ENCODE assay signal across 7 mouse cellular contexts in genomic region chr15:79932323-79932987, GRCm38 (mm10). TPM values are rescaled to one million over a fixed set of nuclear protein-coding genes. Genes with fewer than 3 reads are reported as not detected.
DNase-seq lines count a peak whose midpoint lies in the region; ATAC-seq lines count a peak whose summit lies in the region.

No protein-coding gene starts in this region.

- no peaks in the 10 kb centered on the region for H3K36me3 ChIP-seq in embryonic facial prominence, embryonic 13.5 days
- no peaks in the 10 kb centered on the region for H3K36me3 ChIP-seq in limb, embryonic 13.5 days
- H3K36me3 ChIP-seq in midbrain, embryonic 15.5 days (replicated peaks), result no peaks in the 10 kb centered on the region

- H3K27ac ChIP-seq in embryonic facial prominence, embryonic 13.5 days, result peak overlapping the region; percentile 16; the same call in 1 of the 2 replicates
- no peak overlapping the region for H3K27ac ChIP-seq in limb, embryonic 13.5 days
- no peak overlapping the region for H3K27ac ChIP-seq in midbrain, embryonic 15.5 days

- WGBS in embryonic facial prominence, embryonic 13.5 days, result under 1% methylated on average over 46 of the region's 62 CpGs
- WGBS in limb, embryonic 13.5 days, result under 1% methylated on average over 58 of the region's 62 CpGs
- WGBS in midbrain, embryonic 15.5 days, result under 1% methylated on average over 54 of the region's 62 CpGs

- H3K9ac ChIP-seq in embryonic facial prominence, embryonic 13.5 days, result peak overlapping the region; percentile 73
- H3K9ac ChIP-seq in limb, embryonic 13.5 days, result peak overlapping the region; percentile 70
- H3K9ac ChIP-seq in midbrain, embryonic 15.5 days, result peak overlapping the region; percentile 45

- H3K4me2 ChIP-seq in embryonic facial prominence, embryonic 13.5 days, result peak overlapping the region; percentile 90
- H3K4me2 ChIP-seq in limb, embryonic 13.5 days (replicated peaks), result peak overlapping the region; percentile 87
- peak overlapping the region; percentile 53 for H3K4me2 ChIP-seq in midbrain, embryonic 15.5 days

- no peaks in the 10 kb centered on the region for H3K9me3 ChIP-seq in embryonic facial prominence, embryonic 13.5 days
- no peaks in the 10 kb centered on the region for H3K9me3 ChIP-seq in limb, embryonic 13.5 days
- H3K9me3 ChIP-seq in midbrain, embryonic 15.5 days, result no peaks in the 10 kb centered on the region

- H3K27me3 ChIP-seq in embryonic facial prominence, embryonic 13.5 days, result peaks cover 42% of the 10 kb centered on the region
- peaks cover 52% of the 10 kb centered on the region for H3K27me3 ChIP-seq in limb, embryonic 13.5 days
- H3K27me3 ChIP-seq in midbrain, embryonic 15.5 days (replicated peaks), result peaks cover 7% of the 10 kb centered on the region; the same call in 1 of the 2 replicates

- peak overlapping the region; percentile 67 for H3K4me3 ChIP-seq in embryonic facial prominence, embryonic 13.5 days
- H3K4me3 ChIP-seq in limb, embryonic 13.5 days, result peak overlapping the region; percentile 69
- peak overlapping the region; percentile 48 for H3K4me3 ChIP-seq in midbrain, embryonic 15.5 days

- peak; percentile 49 for ATAC-seq in embryonic facial prominence, embryonic 13.5 days (ENCODE audit: insufficient number of reproducible peaks, insufficient read depth, low FRiP score, low TSS enrichment, low read depth)
- peak; percentile 33; the same call in 1 of the 2 replicates for ATAC-seq in limb, embryonic 13.5 days (ENCODE audit: low FRiP score, low read depth)
- ATAC-seq in midbrain, embryonic 15.5 days (replicated peaks), result peak; percentile 64

- DNase-seq in adrenal gland, postnatal 36 days, result peak; percentile 95 to 97
- DNase-seq in heart, adult 8-10 months (ENCODE audit: low spot score), result peak; percentile 93
- DNase-seq in kidney, adult 9 months, result peak; percentile 97
- DNase-seq in spleen, adult 18-20 months, result peak; percentile 91 to 97

- H3K4me1 ChIP-seq in embryonic facial prominence, embryonic 13.5 days, result peaks cover 49% of the 10 kb centered on the region
- peaks cover 28% of the 10 kb centered on the region for H3K4me1 ChIP-seq in limb, embryonic 13.5 days
- H3K4me1 ChIP-seq in midbrain, embryonic 15.5 days, result peaks cover 32% of the 10 kb centered on the region

RNA-seq across cellular contexts. Expression of gene Cbx7, which starts 38.5 kb away (rescaled TPM):
- 10 to 100 TPM; 11.9 to 20.6 TPM for total RNA-seq in adrenal gland, postnatal 36 days (2021)
- 2.5 and 2.9 TPM in 2 replicates for polyA plus RNA-seq in embryonic facial prominence, embryonic 13.5 days (2015; fragmentation: Nextera tagmentation; extraction: Ambion mirVana)
- 10 to 100 TPM; 18.7 to 28.2 (median 21.1) TPM for total RNA-seq in heart, adult 8-10 months (2022)
- polyA plus RNA-seq in limb, embryonic 13.5 days (2015; fragmentation: Nextera tagmentation; extraction: Ambion mirVana), result 1.8 and 2.2 TPM in 2 replicates
- polyA plus RNA-seq in midbrain, embryonic 15.5 days (2015; fragmentation: Nextera tagmentation; extraction: Ambion mirVana), result 4.7 and 5.8 TPM in 2 replicates

RNA-seq across cellular contexts. Expression of gene Apobec3, which starts 41.0 kb away (rescaled TPM):
- 10 to 100 TPM; 14.5 to 15.7 TPM for total RNA-seq in adrenal gland, postnatal 36 days (2021)
- polyA plus RNA-seq in embryonic facial prominence, embryonic 13.5 days (2015; fragmentation: Nextera tagmentation; extraction: Ambion mirVana), result 11.0 and 13.1 TPM in 2 replicates
- total RNA-seq in heart, adult 8-10 months (2022), result 1 to 10 TPM; 7.2 to 8.4 (median 8.0) TPM
- 13.5 and 14.1 TPM in 2 replicates for polyA plus RNA-seq in limb, embryonic 13.5 days (2015; fragmentation: Nextera tagmentation; extraction: Ambion mirVana)
- polyA plus RNA-seq in midbrain, embryonic 15.5 days (2015; fragmentation: Nextera tagmentation; extraction: Ambion mirVana), result 3.5 and 4.0 TPM in 2 replicates
